Mouse (Mus musculus) frontal cortex, postnatal 10 days (tissue): ENCODE results near the gene Cdh23.

Source experiments
- DNase-seq, 2 experiments: peaks; one replicate each; pipeline ENCODE4 v3.0.0; 2022; ENCODE audit warnings: low spot score in 2 of 2, mixed read lengths in 1 of 2

Gene Cdh23

GRCm38 (mm10) chr10:60635568-60636295 lies 60.6 kb downstream of the Cdh23 start:
- no peak for DNase-seq

GRCm38 (mm10) chr10:60634391-60634790 lies 61.9 kb downstream of the Cdh23 start:
- DNase-seq, result peak; percentile 11 to 15

- DNase-seq, result no peak
These were observed 70.2 kb downstream of the Cdh23 start for GRCm38 (mm10) chr10:60626086-60626485.

GRCm38 (mm10) chr10:60625511-60625910 lies 70.8 kb downstream of the Cdh23 start:
- DNase-seq, result no peak

GRCm38 (mm10) chr10:60624945-60625344 lies 71.3 kb downstream of the Cdh23 start:
- no peak for DNase-seq

GRCm38 (mm10) chr10:60624217-60624708 lies 72.0 kb downstream of the Cdh23 start:
- no peak for DNase-seq

- no peak for DNase-seq
These were observed 73.5 kb downstream of the Cdh23 start for GRCm38 (mm10) chr10:60622836-60623235.

- no peak for DNase-seq
These were observed 74.7 kb downstream of the Cdh23 start for GRCm38 (mm10) chr10:60621470-60622170.

GRCm38 (mm10) chr10:60615898-60616297 lies 80.4 kb downstream of the Cdh23 start:
- no peak for DNase-seq

GRCm38 (mm10) chr10:60612893-60613292 lies 83.4 kb downstream of the Cdh23 start:
- DNase-seq, result no peak

GRCm38 (mm10) chr10:60607166-60607565 lies 89.1 kb downstream of the Cdh23 start:
- no peak for DNase-seq

GRCm38 (mm10) chr10:60606661-60607060 lies 89.6 kb downstream of the Cdh23 start:
- no peak for DNase-seq

GRCm38 (mm10) chr10:60602235-60602634 lies 94.1 kb downstream of the Cdh23 start:
- DNase-seq, result peak in 1 of 2 experiments; percentile 18

- DNase-seq, result peak in 1 of 2 experiments; percentile 8
These were observed 101.1 kb downstream of the Cdh23 start for GRCm38 (mm10) chr10:60595166-60595565.

GRCm38 (mm10) chr10:60592881-60593575 lies 103.3 kb downstream of the Cdh23 start:
- peak in 1 of 2 experiments; percentile 8 for DNase-seq

- no peak for DNase-seq
These were observed 105.0 kb downstream of the Cdh23 start for GRCm38 (mm10) chr10:60591281-60591680.

- DNase-seq, result no peak
These were observed 106.0 kb downstream of the Cdh23 start for GRCm38 (mm10) chr10:60590241-60590640.

- no peak for DNase-seq
These were observed 110.6 kb downstream of the Cdh23 start for GRCm38 (mm10) chr10:60585691-60586090.

GRCm38 (mm10) chr10:60582956-60583355 lies 113.3 kb downstream of the Cdh23 start:
- DNase-seq, result no peak

- no peak for DNase-seq
These were observed 115.6 kb downstream of the Cdh23 start for GRCm38 (mm10) chr10:60580666-60581065.

- DNase-seq, result no peak
These were observed 117.4 kb downstream of the Cdh23 start for GRCm38 (mm10) chr10:60578738-60579538.
